Mouse (Mus musculus) midbrain, postnatal 0 days (tissue): ENCODE data around the gene Sord. TPM values are rescaled to one million over a fixed set of nuclear protein-coding genes. Genes with fewer than 3 reads are reported as not detected.

ENCODE experiments used
- ATAC-seq: fragments of 200-750 bp; cut with Nextera tagmentation; 2 replicates; pipeline ENCODE4 v1.8.0; 2017; ENCODE audit warnings: moderate number of reproducible peaks, mild to moderate bottlenecking, moderate TSS enrichment, moderate library complexity; ENCODE audit not compliant: low FRiP score
- DNase-seq: peaks from one replicate; pipeline ENCODE4 v3.0.0-alpha.2; 2015; ENCODE audit warnings: low spot score
- H3K27ac ChIP-seq: fragments of 300-500 bp; sonication (generic); 2 replicates; pipeline ENCODE4 v1.5.1; 2014; ENCODE audit warnings: low read depth, mild to moderate bottlenecking, low read length, mixed read lengths
- H3K27me3 ChIP-seq: fragments of 300-500 bp; sonication (generic); 2 replicates; pipeline ENCODE4 v1.6.1; 2014; ENCODE audit warnings: low read length, control low read depth, mixed read lengths; ENCODE audit not compliant: insufficient read depth
- H3K36me3 ChIP-seq: fragments of 300-500 bp; sonication (generic); 2 replicates; pipeline ENCODE4 v1.6.1; 2014; ENCODE audit warnings: low read length, control low read depth, mixed read lengths; ENCODE audit not compliant: insufficient read depth
- H3K4me1 ChIP-seq: fragments of 300-500 bp; sonication (generic); 2 replicates; pipeline ENCODE4 v1.6.1; 2014; ENCODE audit warnings: mild to moderate bottlenecking, control low read depth, antibody characterized with exemption, low read length, mixed read lengths; ENCODE audit not compliant: insufficient read depth
- H3K4me2 ChIP-seq: fragments of 300-500 bp; sonication (generic); 2 replicates; pipeline ENCODE4 v1.6.1; 2014; ENCODE audit warnings: low read depth, mild to moderate bottlenecking, low read length, mixed read lengths; ENCODE audit not compliant: poor library complexity, severe bottlenecking
- H3K4me3 ChIP-seq: fragments of 300-500 bp; sonication (generic); 2 replicates; pipeline ENCODE4 v1.5.1; 2014; ENCODE audit warnings: low read depth, mild to moderate bottlenecking, low read length, moderate library complexity
- H3K9ac ChIP-seq: fragments of 300-500 bp; sonication (generic); replicated peaks from 2 replicates; pipeline ENCODE4 v1.6.1; 2014; ENCODE audit warnings: mild to moderate bottlenecking, low read length, moderate library complexity, mixed read lengths; ENCODE audit not compliant: poor library complexity, severe bottlenecking
- H3K9me3 ChIP-seq: fragments of 300-500 bp; sonication (generic); 2 replicates; pipeline ENCODE4 v1.6.1; 2016; ENCODE audit warnings: low read length, control low read depth
- CTCF ChIP-seq: IDR thresholded peaks from 2 replicates; pipeline ENCODE4 v1.5.1; 2016; ENCODE audit warnings: antibody characterized with exemption, mild to moderate bottlenecking
- WGBS: fragments of 180-500 bp; shearing (Covaris S2); extraction: QIAGEN DNeasy Blood & Tissue Kit; methylation state at CpG from one replicate; pipeline ENCODE4 v1.1.7; 2014; 5-methylcytosine and 5-hydroxymethylcytosine counted together
- polyA plus RNA-seq: library from polyadenylated mRNA; unstranded; fragments of >200 nt; fragmentation: Nextera tagmentation; extraction: Ambion mirVana; gene quantifications from 2 replicates; pipeline ENCODE4 v1.2.1, GENCODE M21; 2015
- total RNA-seq: library from RNA; depleted of rRNA; stranded (reverse); fragments of >200 nt; gene quantifications from 2 replicates; pipeline ENCODE4 v1.2.3, GENCODE M21; 2014

The Sord gene
- total and polyA plus RNA-seq, 2 experiments from 2014 or later = 29.4 to 33.8 TPM

- Histone ChIP-seq H3K9ac (peak overlapping the region; percentile 59), H3K4me3 (peak overlapping the region; percentile 54), H3K4me2 (peak overlapping the region; percentile 67), H3K36me3 (no peaks in the 10 kb centered on the region), H3K9me3 (no peaks in the 10 kb centered on the region), H3K27ac (peak overlapping the region; percentile 49), H3K27me3 (no peaks in the 10 kb centered on the region), H3K4me1 (no peaks in the 10 kb centered on the region)
- WGBS = 2% methylated on average over 26 of the region's 26 CpGs
- ATAC-seq (peak; percentile 58; the same call in 1 of the 2 replicates), DNase-seq (peak; percentile 61)
- TF ChIP-seq CTCF = no peak
These were observed 591 bp upstream of the Sord start for GRCm38 (mm10) chr2:122233759-122234557.

GRCm38 (mm10) chr2:122235425-122235824, 876 bp downstream of the Sord start:
- Histone ChIP-seq H3K36me3 (no peaks in the 10 kb centered on the region), H3K9me3 (no peaks in the 10 kb centered on the region), H3K27ac (no peak overlapping the region), H3K27me3 (no peaks in the 10 kb centered on the region), H3K4me2 (peak overlapping the region; percentile 67), H3K4me3 (peak overlapping the region; percentile 54; the same call in 1 of the 2 replicates), H3K4me1 (no peaks in the 10 kb centered on the region), H3K9ac (no peak overlapping the region)
- DNase-seq (no peak), ATAC-seq (no peak)
- no peak for TF ChIP-seq CTCF
- 78% methylated on average over 2 of the region's 2 CpGs for WGBS

GRCm38 (mm10) chr2:122236321-122236720, 1.8 kb downstream of the Sord start:
- H3K4me2 ChIP-seq = no peak overlapping the region
- H3K4me3 ChIP-seq = no peak overlapping the region
- H3K27me3 ChIP-seq = no peaks in the 10 kb centered on the region
- no peak for ATAC-seq
- H3K4me1 ChIP-seq = no peaks in the 10 kb centered on the region
- H3K9me3 ChIP-seq = no peaks in the 10 kb centered on the region
- no peak for DNase-seq
- no peaks in the 10 kb centered on the region for H3K36me3 ChIP-seq
- no peak for TF ChIP-seq CTCF
- H3K9ac ChIP-seq = no peak overlapping the region
- H3K27ac ChIP-seq = no peak overlapping the region

GRCm38 (mm10) chr2:122237891-122238470, 3.4 kb downstream of the Sord start:
- DNase-seq (peak; percentile 15), ATAC-seq (no peak)
- Histone ChIP-seq H3K4me2 (no peak overlapping the region), H3K9ac (no peak overlapping the region), H3K4me3 (no peak overlapping the region), H3K9me3 (no peaks in the 10 kb centered on the region), H3K27ac (no peak overlapping the region), H3K27me3 (no peaks in the 10 kb centered on the region), H3K4me1 (no peaks in the 10 kb centered on the region), H3K36me3 (no peaks in the 10 kb centered on the region)
- 81% methylated on average over 2 of the region's 2 CpGs for WGBS
- TF ChIP-seq CTCF = no peak

GRCm38 (mm10) chr2:122240735-122241134, 6.2 kb downstream of the Sord start:
- Histone ChIP-seq H3K9ac (no peak overlapping the region), H3K27me3 (no peaks in the 10 kb centered on the region), H3K4me3 (no peak overlapping the region), H3K9me3 (no peaks in the 10 kb centered on the region), H3K27ac (no peak overlapping the region), H3K36me3 (no peaks in the 10 kb centered on the region), H3K4me2 (no peak overlapping the region), H3K4me1 (no peaks in the 10 kb centered on the region)
- no peak for ATAC-seq
- DNase-seq = no peak
- no peak for TF ChIP-seq CTCF

GRCm38 (mm10) chr2:122241226-122241625, 6.7 kb downstream of the Sord start:
- no peak for DNase-seq
- H3K27ac ChIP-seq = no peak overlapping the region
- no peak for ATAC-seq
- H3K9ac ChIP-seq = no peak overlapping the region
- H3K4me2 ChIP-seq = no peak overlapping the region
- H3K36me3 ChIP-seq = no peaks in the 10 kb centered on the region
- no peak for TF ChIP-seq CTCF
- no peaks in the 10 kb centered on the region for H3K27me3 ChIP-seq
- H3K4me3 ChIP-seq = no peak overlapping the region
- no peaks in the 10 kb centered on the region for H3K9me3 ChIP-seq
- 90% methylated on average over 4 of the region's 4 CpGs for WGBS
- no peaks in the 10 kb centered on the region for H3K4me1 ChIP-seq
